In genomic region chr9:11206829-11207228, GRCm38 (mm10) we compare ENCODE assay signal across 9 mouse cellular contexts.
DNase-seq lines count a peak whose midpoint lies in the region; ATAC-seq lines count a peak whose summit lies in the region.
"Had no signal": no experiment of that assay in that cellular context is flagged by ENCODE, and none has a peak within 500 bp of the region (broad histone marks: within the 10 kb centered on the region; RNA-seq: fewer than 3 reads in every experiment).

No protein-coding gene starts in this region.

- H3K36me3 ChIP-seq in embryonic facial prominence, embryonic 14.5 days (ENCODE audit: control insufficient read depth, insufficient read depth, low read length) = no peaks in the 10 kb centered on the region
- H3K36me3 ChIP-seq in neural tube, embryonic 15.5 days = no peaks in the 10 kb centered on the region
- H3K36me3 ChIP-seq in kidney, embryonic 16.5 days (ENCODE audit: insufficient read depth, low read length) = no peaks in the 10 kb centered on the region
- H3K36me3 ChIP-seq: G1E had no signal

- DNase-seq in heart, adult 11 months = peak; percentile 83
- no peak for DNase-seq in heart, adult 18-20 months
- DNase-seq in embryonic facial prominence, embryonic 14.5 days (ENCODE audit: low spot score) = peak; percentile 85
- DNase-seq in layer of hippocampus, postnatal 36 days = peak; percentile 12 to 19
- DNase-seq in heart, adult 8-10 months (ENCODE audit: low spot score) = no peak
- DNase-seq in urinary bladder, adult 18-20 months (ENCODE audit: low spot score in 2 of 2) = no peak

- H3K9ac ChIP-seq in embryonic facial prominence, embryonic 14.5 days (ENCODE audit: low read depth, low read length) = no peak overlapping the region
- no peak overlapping the region for H3K9ac ChIP-seq in neural tube, embryonic 15.5 days (replicated peaks)
- H3K9ac ChIP-seq in kidney, embryonic 16.5 days (replicated peaks; ENCODE audit: low read length) = no peak overlapping the region

- no peaks in the 10 kb centered on the region for H3K27me3 ChIP-seq in embryonic facial prominence, embryonic 14.5 days (replicated peaks; ENCODE audit: control insufficient read depth, insufficient read depth, low read length)
- H3K27me3 ChIP-seq in neural tube, embryonic 15.5 days (replicated peaks) = no peaks in the 10 kb centered on the region
- no peaks in the 10 kb centered on the region for H3K27me3 ChIP-seq in kidney, embryonic 16.5 days (ENCODE audit: insufficient read depth, low read length)

- WGBS in embryonic facial prominence, embryonic 14.5 days = 38% methylated on average over 6 of the region's 6 CpGs
- WGBS in neural tube, embryonic 15.5 days = 63% methylated on average over 6 of the region's 6 CpGs
- WGBS in kidney, embryonic 16.5 days = 77% methylated on average over 6 of the region's 6 CpGs

- no peaks in the 10 kb centered on the region for H3K9me3 ChIP-seq in embryonic facial prominence, embryonic 14.5 days (ENCODE audit: control insufficient read depth, low read length)
- H3K9me3 ChIP-seq in neural tube, embryonic 15.5 days (replicated peaks) = no peaks in the 10 kb centered on the region
- no peaks in the 10 kb centered on the region for H3K9me3 ChIP-seq in kidney, embryonic 16.5 days (ENCODE audit: low read length)
- H3K9me3 ChIP-seq: G1E had no signal

- H3K4me3 ChIP-seq in embryonic facial prominence, embryonic 14.5 days (ENCODE audit: low read depth, low read length) = no peak overlapping the region
- no peak overlapping the region for H3K4me3 ChIP-seq in neural tube, embryonic 15.5 days (replicated peaks)
- H3K4me3 ChIP-seq in kidney, embryonic 16.5 days (ENCODE audit: low read length) = no peak overlapping the region

- no peak overlapping the region for H3K4me2 ChIP-seq in embryonic facial prominence, embryonic 14.5 days (ENCODE audit: low read depth, low read length)
- no peak overlapping the region for H3K4me2 ChIP-seq in neural tube, embryonic 15.5 days
- H3K4me2 ChIP-seq in kidney, embryonic 16.5 days (replicated peaks; ENCODE audit: low read depth, low read length) = no peak overlapping the region

- no peak overlapping the region; the same call in 1 of the 2 replicates for H3K27ac ChIP-seq in embryonic facial prominence, embryonic 14.5 days (replicated peaks; ENCODE audit: low read depth, low read length)
- H3K27ac ChIP-seq in neural tube, embryonic 15.5 days (replicated peaks) = no peak overlapping the region
- no peak overlapping the region for H3K27ac ChIP-seq in kidney, embryonic 16.5 days (ENCODE audit: low read length)

- ATAC-seq in embryonic facial prominence, embryonic 14.5 days (ENCODE audit: low read depth) = peak; percentile 75
- ATAC-seq in neural tube, embryonic 15.5 days (ENCODE audit: low FRiP score) = peak; percentile 82
- ATAC-seq in kidney, embryonic 16.5 days (ENCODE audit: low FRiP score, low TSS enrichment) = no peak

- H3K4me1 ChIP-seq in embryonic facial prominence, embryonic 14.5 days (ENCODE audit: control insufficient read depth, insufficient read depth, low read length) = no peaks in the 10 kb centered on the region
- no peaks in the 10 kb centered on the region for H3K4me1 ChIP-seq in neural tube, embryonic 15.5 days
- no peaks in the 10 kb centered on the region for H3K4me1 ChIP-seq in kidney, embryonic 16.5 days (ENCODE audit: insufficient read depth, low read length)

Comparison
In these comparisons a context has a peak if more than half of its experiments do, and no peak if none do; other contexts are left out.
1. DNase-seq: peak in heart, adult 11 months (single experiment), embryonic facial prominence, embryonic 14.5 days (single experiment) and layer of hippocampus, postnatal 36 days (2 of 2); none in heart, adult 18-20 months (0 of 2), heart, adult 8-10 months (single experiment) and urinary bladder, adult 18-20 months (0 of 2).